18 mouse cellular contexts compared by ENCODE assay signal in the genomic region with DNA sequence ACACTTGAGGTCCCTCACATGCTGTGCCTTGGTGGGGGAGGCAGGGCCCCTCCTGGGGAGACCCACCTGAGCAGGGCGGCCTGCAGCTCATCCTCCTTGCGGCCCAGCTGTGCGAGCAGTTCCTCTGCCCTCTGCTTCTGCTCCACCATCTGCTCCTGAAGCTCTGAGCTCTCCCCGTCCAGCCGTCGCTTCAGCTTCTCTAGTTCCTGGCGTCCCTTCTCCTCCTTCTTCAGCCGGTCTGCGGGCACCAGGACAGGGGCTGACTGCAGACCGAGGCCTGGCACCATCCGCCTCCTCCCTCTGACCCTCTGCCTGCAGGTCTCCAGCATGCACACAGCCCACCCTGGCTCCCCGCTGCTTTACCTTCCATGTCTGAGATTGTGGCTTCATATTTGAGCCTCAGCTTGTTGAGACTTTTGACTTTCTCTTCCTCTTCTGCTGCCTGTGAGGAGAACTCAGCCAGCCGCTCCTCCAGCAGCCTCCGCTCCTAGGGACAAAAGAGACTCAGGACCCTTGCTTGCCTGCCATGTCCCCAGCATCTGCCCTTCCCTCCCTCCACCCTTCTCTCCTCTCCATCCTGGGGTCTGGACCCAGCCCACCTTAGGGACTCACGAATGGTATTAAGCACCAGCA.
"Had no signal": no experiment of that assay in that cellular context is flagged by ENCODE, and none has a peak within 500 bp of the region (broad histone marks: within the 10 kb centered on the region; RNA-seq: fewer than 3 reads in every experiment).

No protein-coding gene starts in this region.

- DNase-seq: kidney, postnatal 25 days; layer of hippocampus, postnatal 36 days; liver; liver, embryonic 13.5 days; lung, adult 2 months; lung, postnatal 14 days; lung, postnatal 4 days; midbrain, embryonic 14.5 days; right cerebral cortex, adult 18-20 months; right cerebral cortex, postnatal 14 days; right cerebral cortex, postnatal 4 days; thymus, adult 2 months; thymus, postnatal 14 days; thymus, postnatal 4 days had no signal

- H3K4me1 ChIP-seq: limb, embryonic 10.5 days; limb, embryonic 13.5 days; liver, embryonic 13.5 days had no signal

- H3K4me3 ChIP-seq: layer of hippocampus, adult 2 months; left cerebral cortex, adult 2 months; limb, embryonic 10.5 days; limb, embryonic 13.5 days; liver, embryonic 13.5 days had no signal

- H3K36me3 ChIP-seq: limb, embryonic 10.5 days; limb, embryonic 13.5 days; liver, embryonic 13.5 days had no signal

- H3K9me3 ChIP-seq: limb, embryonic 10.5 days; limb, embryonic 13.5 days; liver, embryonic 13.5 days had no signal
